Mouse (Mus musculus) left cerebral cortex, postnatal 4 days (tissue): Measurements from ENCODE around the gene B3galt6. TPM values are rescaled to one million over a fixed set of nuclear protein-coding genes. Genes with fewer than 3 reads are reported as not detected.

Experiments
- total RNA-seq, 2 experiments: library from RNA; stranded (reverse); gene quantifications; 2 replicates each; pipeline ENCODE4 v1.2.3; 2021

Gene B3galt6
- total RNA-seq, 2 experiments from 2014 or later, result 12.9 to 13.7 TPM

Other genes starting within 250 kb of the B3galt6 start
- 10 to 100 TPM; 64.8 to 69.8 TPM for gene Atad3a, start 231.6 kb downstream of the B3galt6 start, total RNA-seq
- 10 to 100 TPM; 15.6 to 16.4 TPM for gene Vwa1, start 218.0 kb downstream of the B3galt6 start, total RNA-seq
- 1 to 10 TPM; 1.3 TPM for gene Tmem88b, start 206.8 kb downstream of the B3galt6 start, total RNA-seq
- not detected for gene Ankrd65, start 202.2 kb downstream of the B3galt6 start, total RNA-seq
- gene Mrpl20, start 189.8 kb downstream of the B3galt6 start, total RNA-seq, result 100 to 1,000 TPM; 102 to 104 TPM
- 10 to 100 TPM; 84.1 to 85.0 TPM for gene Ccnl2, start 180.2 kb downstream of the B3galt6 start, total RNA-seq
- gene Aurkaip1, start 161.4 kb downstream of the B3galt6 start, total RNA-seq, result 10 to 100 TPM; 59.7 to 62.7 TPM
- 10 to 100 TPM; 15.0 to 15.1 TPM for gene Mxra8, start 153.0 kb downstream of the B3galt6 start, total RNA-seq
- gene Dvl1, start 145.2 kb downstream of the B3galt6 start, total RNA-seq, result 10 to 100 TPM; 82.5 to 88.2 TPM
- under 1 TPM; 0.28 to 0.32 TPM for gene Tas1r3, start 129.3 kb downstream of the B3galt6 start, total RNA-seq
- 10 to 100 TPM; 26.6 to 27.5 TPM for gene Cptp, start 123.2 kb downstream of the B3galt6 start, total RNA-seq
- gene Ints11, start 123.1 kb downstream of the B3galt6 start, total RNA-seq, result 10 to 100 TPM; 44.1 to 54.7 TPM
- 10 to 100 TPM; 62.3 to 68.1 TPM for gene Pusl1, start 100.9 kb downstream of the B3galt6 start, total RNA-seq
- gene Acap3, start 100.8 kb downstream of the B3galt6 start, total RNA-seq, result 100 to 1,000 TPM; 164 to 168 TPM
- gene Ube2j2, start 48.8 kb downstream of the B3galt6 start, total RNA-seq, result 100 to 1,000 TPM in 1 of 2 experiments, 10 to 100 TPM in 1; 96.0 to 101 TPM
- gene C1qtnf12, start 30.3 kb downstream of the B3galt6 start, total RNA-seq, result 10 to 100 TPM; 12.0 to 14.8 TPM
- 100 to 1,000 TPM; 111 to 112 TPM for gene Sdf4, start 223 bp upstream of the B3galt6 start, total RNA-seq
- gene Tnfrsf4, start 21.2 kb upstream of the B3galt6 start, total RNA-seq, result 1 to 10 TPM; 1.3 to 1.5 TPM
- not detected for gene Tnfrsf18, start 33.5 kb upstream of the B3galt6 start, total RNA-seq
- gene Ttll10, start 66.8 kb upstream of the B3galt6 start, total RNA-seq, result not detected
- gene 9430015G10Rik, start 117.3 kb upstream of the B3galt6 start, total RNA-seq, result 10 to 100 TPM; 34.6 to 37.5 TPM
- under 1 TPM; 0.42 to 0.72 TPM for gene Rnf223, start 137.9 kb upstream of the B3galt6 start, total RNA-seq
- gene Agrn, start 204.8 kb upstream of the B3galt6 start, total RNA-seq, result 100 to 1,000 TPM; 330 to 331 TPM
- gene Isg15, start 208.2 kb upstream of the B3galt6 start, total RNA-seq, result not detected
- 1 to 10 TPM; 5.2 to 6.4 TPM for gene AW011738, start 210.7 kb upstream of the B3galt6 start, total RNA-seq
- under 1 TPM; 0.36 to 0.46 TPM for gene Perm1, start 223.2 kb upstream of the B3galt6 start, total RNA-seq
- 10 to 100 TPM; 46.0 to 46.9 TPM for gene Plekhn1, start 242.2 kb upstream of the B3galt6 start, total RNA-seq
- gene Noc2l, start 243.4 kb upstream of the B3galt6 start, total RNA-seq, result 10 to 100 TPM; 77.3 to 78.3 TPM